Mouse (Mus musculus): Measurements from ENCODE around the gene Vldlr. TPM values are rescaled to one million over a fixed set of nuclear protein-coding genes. Genes with fewer than 3 reads are reported as not detected.

The Vldlr gene
- polyA plus RNA-seq, 1 experiment from 2014 or later: 6.7 TPM

DNA sequence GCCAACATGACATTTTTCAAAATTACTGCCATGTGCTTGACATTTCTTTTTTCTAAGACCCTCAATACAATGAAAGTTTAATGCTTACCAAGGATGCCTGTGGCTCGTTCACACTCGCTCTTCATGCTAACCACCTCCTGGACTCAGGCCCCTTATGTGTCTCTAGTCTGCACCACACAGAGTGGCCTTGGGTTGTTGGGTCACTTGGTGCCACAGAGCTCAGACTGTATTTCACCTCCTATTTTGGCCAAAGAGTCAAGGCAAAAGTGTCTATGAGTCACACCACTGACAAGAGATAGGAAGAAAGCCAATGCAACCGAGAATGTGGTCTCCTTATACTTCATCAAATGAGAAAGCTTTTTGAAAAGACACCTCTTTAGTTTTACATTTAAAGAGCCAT is 45.9 kb downstream of the Vldlr start:
- H3K4me3 ChIP-seq (ENCODE audit: low read depth, low read length): no peak overlapping the region
- no peaks in the 10 kb centered on the region for H3K4me1 ChIP-seq (replicated peaks; ENCODE audit: control insufficient read depth, insufficient read depth)
- H3K9me3 ChIP-seq (ENCODE audit: control insufficient read depth, low read length): no peaks in the 10 kb centered on the region
- H3K4me2 ChIP-seq (replicated peaks; ENCODE audit: low read depth): no peak overlapping the region
- no peak for ATAC-seq (ENCODE audit: low FRiP score, low TSS enrichment)
- no peaks in the 10 kb centered on the region for H3K36me3 ChIP-seq (ENCODE audit: control insufficient read depth, insufficient read depth, low read length)
- WGBS: 79% methylated on average over 3 of the region's 3 CpGs
- H3K27me3 ChIP-seq (ENCODE audit: control insufficient read depth, insufficient read depth, low read length): no peaks in the 10 kb centered on the region
- TF ChIP-seq EP300 (optimal IDR thresholded peaks at IDR 0.05) (no peak), CTCF (IDR thresholded peaks at IDR 0.05; ENCODE audit: low read depth) (no peak)
- no peak for DNase-seq (ENCODE audit: low spot score)
- H3K9ac ChIP-seq (ENCODE audit: low read length): no peak overlapping the region
- H3K27ac ChIP-seq (replicated peaks): no peak overlapping the region

GRCm38 (mm10) chr19:27273385-27273784 is 57.1 kb downstream of the Vldlr start:
- no peaks in the 10 kb centered on the region for H3K27me3 ChIP-seq (ENCODE audit: control insufficient read depth, insufficient read depth, low read length)
- no peak for DNase-seq (ENCODE audit: low spot score)
- H3K9ac ChIP-seq (ENCODE audit: low read length): no peak overlapping the region
- no peaks in the 10 kb centered on the region for H3K36me3 ChIP-seq (ENCODE audit: control insufficient read depth, insufficient read depth, low read length)
- H3K27ac ChIP-seq (replicated peaks): no peak overlapping the region
- ATAC-seq (ENCODE audit: low FRiP score, low TSS enrichment): no peak
- no peaks in the 10 kb centered on the region for H3K4me1 ChIP-seq (replicated peaks; ENCODE audit: control insufficient read depth, insufficient read depth)
- WGBS: 68% methylated on average over 2 of the region's 2 CpGs
- no peak overlapping the region for H3K4me3 ChIP-seq (ENCODE audit: low read depth, low read length)
- TF ChIP-seq EP300 (optimal IDR thresholded peaks at IDR 0.05) (no peak), CTCF (IDR thresholded peaks at IDR 0.05; ENCODE audit: low read depth) (no peak)
- no peaks in the 10 kb centered on the region for H3K9me3 ChIP-seq (ENCODE audit: control insufficient read depth, low read length)
- H3K4me2 ChIP-seq (replicated peaks; ENCODE audit: low read depth): no peak overlapping the region

GRCm38 (mm10) chr19:27274382-27274781 is 58.1 kb downstream of the Vldlr start:
- no peaks in the 10 kb centered on the region for H3K9me3 ChIP-seq (ENCODE audit: control insufficient read depth, low read length)
- H3K27me3 ChIP-seq (ENCODE audit: control insufficient read depth, insufficient read depth, low read length): no peaks in the 10 kb centered on the region
- TF ChIP-seq EP300 (optimal IDR thresholded peaks at IDR 0.05) (no peak), CTCF (IDR thresholded peaks at IDR 0.05; ENCODE audit: low read depth) (no peak)
- ATAC-seq (ENCODE audit: low FRiP score, low TSS enrichment) (no peak), DNase-seq (ENCODE audit: low spot score) (no peak)
- no peak overlapping the region for H3K9ac ChIP-seq (ENCODE audit: low read length)
- no peak overlapping the region for H3K4me3 ChIP-seq (ENCODE audit: low read depth, low read length)
- WGBS: 79% methylated on average over 1 of the region's 1 CpGs
- H3K4me1 ChIP-seq (replicated peaks; ENCODE audit: control insufficient read depth, insufficient read depth): no peaks in the 10 kb centered on the region
- H3K27ac ChIP-seq (replicated peaks): no peak overlapping the region
- no peak overlapping the region for H3K4me2 ChIP-seq (replicated peaks; ENCODE audit: low read depth)
- H3K36me3 ChIP-seq (ENCODE audit: control insufficient read depth, insufficient read depth, low read length): no peaks in the 10 kb centered on the region

DNA sequence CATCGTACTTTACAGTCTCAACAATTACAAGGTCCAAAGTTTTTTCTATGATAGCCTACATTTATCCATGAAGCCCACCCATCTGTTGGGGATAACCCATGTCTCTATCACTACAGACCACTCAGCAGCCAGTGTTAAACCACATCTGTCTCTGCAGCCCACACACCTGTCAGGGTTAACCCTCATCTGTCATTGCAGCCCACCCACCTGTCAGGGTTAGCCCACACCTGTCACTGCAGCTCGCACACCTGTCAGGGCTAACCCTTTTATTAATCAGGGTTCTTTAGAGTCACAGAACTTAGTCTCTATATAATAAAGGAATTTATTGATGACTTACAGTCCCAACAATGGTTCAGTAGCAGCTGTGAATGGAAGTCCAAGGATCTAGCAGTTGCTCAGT is 62.9 kb downstream of the Vldlr start:
- no peak for ATAC-seq (ENCODE audit: low FRiP score, low TSS enrichment)
- TF ChIP-seq EP300 (optimal IDR thresholded peaks at IDR 0.05) (no peak), CTCF (IDR thresholded peaks at IDR 0.05; ENCODE audit: low read depth) (no peak)
- WGBS: 72% methylated on average over 2 of the region's 2 CpGs

More for the DNA sequence above, 62.9 kb downstream of the Vldlr start:
- Histone ChIP-seq H3K9me3 (ENCODE audit: control insufficient read depth, low read length) (no peaks in the 10 kb centered on the region), H3K36me3 (ENCODE audit: control insufficient read depth, insufficient read depth, low read length) (no peaks in the 10 kb centered on the region), H3K4me1 (replicated peaks; ENCODE audit: control insufficient read depth, insufficient read depth) (no peaks in the 10 kb centered on the region), H3K9ac (ENCODE audit: low read length) (no peak overlapping the region), H3K27me3 (ENCODE audit: control insufficient read depth, insufficient read depth, low read length) (no peaks in the 10 kb centered on the region), H3K4me2 (replicated peaks; ENCODE audit: low read depth) (no peak overlapping the region), H3K4me3 (ENCODE audit: low read depth, low read length) (no peak overlapping the region), H3K27ac (replicated peaks) (no peak overlapping the region)
- DNase-seq (ENCODE audit: low spot score): no peak

Other genes starting within 250 kb of the Vldlr start
- 0.02 and 0.05 TPM in 2 replicates for gene Kcnv2, start 106.1 kb downstream of the Vldlr start, polyA plus RNA-seq (2015; fragmentation: Nextera tagmentation; extraction: Ambion mirVana)
- gene Pum3, start 213.3 kb downstream of the Vldlr start, polyA plus RNA-seq (2015; fragmentation: Nextera tagmentation; extraction: Ambion mirVana): 45.5 and 45.6 TPM in 2 replicates